Mouse (Mus musculus) midbrain, embryonic 13.5 days (tissue): ENCODE data around the gene Kctd7. TPM values are rescaled to one million over a fixed set of nuclear protein-coding genes. Genes with fewer than 3 reads are reported as not detected.

Source experiments
- ATAC-seq: fragments of 200-750 bp; cut with Nextera tagmentation; 2 replicates; pipeline ENCODE4 v1.8.0; 2017; ENCODE audit warnings: mild to moderate bottlenecking, moderate TSS enrichment, moderate library complexity
- H3K27ac ChIP-seq: fragments of 300-500 bp; sonication (generic); 2 replicates; pipeline ENCODE4 v1.5.1; 2015; ENCODE audit warnings: inconsistent platforms, mild to moderate bottlenecking, moderate library complexity
- H3K27me3 ChIP-seq: fragments of 300-500 bp; sonication (generic); 2 replicates; pipeline ENCODE4 v1.6.1; 2015; ENCODE audit warnings: mild to moderate bottlenecking, inconsistent platforms
- H3K36me3 ChIP-seq: fragments of 300-500 bp; sonication (generic); 2 replicates; pipeline ENCODE4 v1.6.1; 2015; ENCODE audit warnings: mild to moderate bottlenecking, inconsistent platforms
- H3K4me1 ChIP-seq: fragments of 300-500 bp; sonication (generic); replicated peaks from 2 replicates; pipeline ENCODE4 v1.6.1; 2015; ENCODE audit warnings: inconsistent platforms
- H3K4me2 ChIP-seq: fragments of 300-500 bp; sonication (generic); replicated peaks from 2 replicates; pipeline ENCODE4 v1.6.1; 2015; ENCODE audit warnings: moderate library complexity, mild to moderate bottlenecking, inconsistent platforms
- H3K4me3 ChIP-seq: fragments of 300-500 bp; sonication (generic); replicated peaks from 2 replicates; pipeline ENCODE4 v1.5.1; 2015; ENCODE audit warnings: mild to moderate bottlenecking, inconsistent platforms
- H3K9ac ChIP-seq: fragments of 300-500 bp; sonication (generic); replicated peaks from 2 replicates; pipeline ENCODE4 v1.6.1; 2015; ENCODE audit warnings: mild to moderate bottlenecking, inconsistent platforms
- H3K9me3 ChIP-seq: fragments of 300-500 bp; sonication (generic); 2 replicates; pipeline ENCODE4 v1.6.1; 2016; ENCODE audit warnings: mild to moderate bottlenecking, inconsistent platforms
- WGBS: fragments of 180-500 bp; shearing (Covaris S2); methylation state at CpG from one replicate; pipeline ENCODE4 v1.1.7; 2015; 5-methylcytosine and 5-hydroxymethylcytosine counted together
- polyA plus RNA-seq: library from polyadenylated mRNA; unstranded; fragments of >200 nt; fragmentation: Nextera tagmentation; extraction: Ambion mirVana; gene quantifications from 2 replicates; pipeline ENCODE4 v1.2.1, GENCODE M21; 2015

The Kctd7 gene
- polyA plus RNA-seq, 1 experiment from 2014 or later = 11.0 TPM

- Histone ChIP-seq H3K27ac (no peak overlapping the region), H3K4me1 (peaks cover 10% of the 10 kb centered on the region; the same call in 1 of the 2 replicates), H3K4me3 (no peak overlapping the region), H3K9me3 (no peaks in the 10 kb centered on the region), H3K27me3 (no peaks in the 10 kb centered on the region), H3K9ac (no peak overlapping the region), H3K36me3 (peaks cover 9% of the 10 kb centered on the region; the same call in 1 of the 2 replicates), H3K4me2 (no peak overlapping the region)
- no peak for ATAC-seq
- WGBS = 90% methylated on average over 12 of the region's 12 CpGs
Measured at GRCm38 (mm10) chr5:130120070-130120736, 24.5 kb upstream of the Kctd7 start.

GRCm38 (mm10) chr5:130120904-130121303 lies 23.8 kb upstream of the Kctd7 start:
- no peak overlapping the region for H3K9ac ChIP-seq
- H3K27ac ChIP-seq = 0 out of 2 replicates have a peak overlapping the region, but pooled peaks have one; percentile 32
- peaks cover 4% of the 10 kb centered on the region; the same call in 1 of the 2 replicates for H3K36me3 ChIP-seq
- H3K4me3 ChIP-seq = no peak overlapping the region
- peaks cover 10% of the 10 kb centered on the region; the same call in 1 of the 2 replicates for H3K4me1 ChIP-seq
- no peak overlapping the region for H3K4me2 ChIP-seq
- no peaks in the 10 kb centered on the region for H3K9me3 ChIP-seq
- no peaks in the 10 kb centered on the region for H3K27me3 ChIP-seq
- 0 out of 2 replicates have a peak, but pooled peaks have one; percentile 48 for ATAC-seq
- 56% methylated on average over 6 of the region's 6 CpGs for WGBS

GRCm38 (mm10) chr5:130122355-130122754 lies 22.3 kb upstream of the Kctd7 start:
- H3K9me3 ChIP-seq = no peaks in the 10 kb centered on the region
- 94% methylated on average over 2 of the region's 2 CpGs for WGBS

GRCm38 (mm10) chr5:130124271-130124670 lies 20.4 kb upstream of the Kctd7 start:
- ATAC-seq = no peak
- H3K36me3 ChIP-seq = peaks cover 4% of the 10 kb centered on the region; the same call in 1 of the 2 replicates
- H3K27me3 ChIP-seq = no peaks in the 10 kb centered on the region
- H3K4me2 ChIP-seq = no peak overlapping the region
- WGBS = 77% methylated on average over 5 of the region's 5 CpGs
- H3K4me3 ChIP-seq = no peak overlapping the region
- no peak overlapping the region for H3K9ac ChIP-seq
- H3K9me3 ChIP-seq = no peaks in the 10 kb centered on the region
- H3K4me1 ChIP-seq = peaks cover 10% of the 10 kb centered on the region; the same call in 1 of the 2 replicates
- H3K27ac ChIP-seq = peak overlapping the region; percentile 51; the same call in 1 of the 2 replicates

More at GRCm38 (mm10) chr5:130122355-130122754, 22.3 kb upstream of the Kctd7 start:
- Histone ChIP-seq H3K4me3 (no peak overlapping the region), H3K36me3 (peaks cover 4% of the 10 kb centered on the region; the same call in 1 of the 2 replicates), H3K4me2 (no peak overlapping the region), H3K9ac (no peak overlapping the region), H3K27ac (no peak overlapping the region), H3K27me3 (no peaks in the 10 kb centered on the region), H3K4me1 (peaks cover 10% of the 10 kb centered on the region; the same call in 1 of the 2 replicates)
- ATAC-seq = no peak

- WGBS = 71% methylated on average over 11 of the region's 11 CpGs
- H3K9ac ChIP-seq = no peak overlapping the region
- ATAC-seq = no peak
- no peak overlapping the region for H3K4me3 ChIP-seq
- peaks cover 6% of the 10 kb centered on the region; the same call in 1 of the 2 replicates for H3K36me3 ChIP-seq
- H3K27ac ChIP-seq = no peak overlapping the region
- no peaks in the 10 kb centered on the region for H3K27me3 ChIP-seq
- H3K9me3 ChIP-seq = no peaks in the 10 kb centered on the region
- H3K4me2 ChIP-seq = no peak overlapping the region
- peaks cover 6% of the 10 kb centered on the region; the same call in 1 of the 2 replicates for H3K4me1 ChIP-seq
Measured at GRCm38 (mm10) chr5:130128686-130129523, 15.8 kb upstream of the Kctd7 start.

- Histone ChIP-seq H3K4me1 (peaks cover 4% of the 10 kb centered on the region; the same call in 1 of the 2 replicates), H3K27ac (no peak overlapping the region), H3K4me3 (no peak overlapping the region), H3K27me3 (no peaks in the 10 kb centered on the region), H3K9me3 (no peaks in the 10 kb centered on the region), H3K36me3 (peaks cover 6% of the 10 kb centered on the region; the same call in 1 of the 2 replicates), H3K4me2 (no peak overlapping the region), H3K9ac (no peak overlapping the region)
- no peak for ATAC-seq
- WGBS = 96% methylated on average over 5 of the region's 5 CpGs
Measured at GRCm38 (mm10) chr5:130129524-130129793, 15.2 kb upstream of the Kctd7 start.

- Histone ChIP-seq H3K27me3 (no peaks in the 10 kb centered on the region), H3K9ac (no peak overlapping the region), H3K4me3 (no peak overlapping the region), H3K4me1 (no peaks in the 10 kb centered on the region), H3K9me3 (no peaks in the 10 kb centered on the region), H3K36me3 (peaks cover 11% of the 10 kb centered on the region; the same call in 1 of the 2 replicates), H3K27ac (no peak overlapping the region), H3K4me2 (no peak overlapping the region)
- 94% methylated on average over 13 of the region's 13 CpGs for WGBS
- ATAC-seq = no peak
Measured at GRCm38 (mm10) chr5:130136597-130136996, 8.1 kb upstream of the Kctd7 start.

- no peak for ATAC-seq
- Histone ChIP-seq H3K4me2 (no peak overlapping the region), H3K4me3 (no peak overlapping the region), H3K4me1 (peaks cover 9% of the 10 kb centered on the region; the same call in 1 of the 2 replicates), H3K27me3 (no peaks in the 10 kb centered on the region), H3K27ac (no peak overlapping the region), H3K9me3 (no peaks in the 10 kb centered on the region), H3K9ac (no peak overlapping the region), H3K36me3 (peaks cover 11% of the 10 kb centered on the region; the same call in 1 of the 2 replicates)
- WGBS = 30% methylated on average over 8 of the region's 8 CpGs
Measured at GRCm38 (mm10) chr5:130139393-130139792, 5.3 kb upstream of the Kctd7 start.

GRCm38 (mm10) chr5:130141138-130141537 lies 3.5 kb upstream of the Kctd7 start:
- no peak overlapping the region for H3K27ac ChIP-seq
- ATAC-seq = no peak
- WGBS = 78% methylated on average over 5 of the region's 5 CpGs

GRCm38 (mm10) chr5:130142041-130142440 lies 2.6 kb upstream of the Kctd7 start:
- Histone ChIP-seq H3K27ac (no peak overlapping the region), H3K9me3 (no peaks in the 10 kb centered on the region)
- WGBS = 77% methylated on average over 4 of the region's 4 CpGs

More at GRCm38 (mm10) chr5:130141138-130141537, 3.5 kb upstream of the Kctd7 start:
- Histone ChIP-seq H3K4me1 (peaks cover 20% of the 10 kb centered on the region), H3K36me3 (peaks cover 3% of the 10 kb centered on the region; the same call in 1 of the 2 replicates), H3K4me2 (no peak overlapping the region), H3K27me3 (no peaks in the 10 kb centered on the region), H3K9me3 (no peaks in the 10 kb centered on the region), H3K9ac (no peak overlapping the region), H3K4me3 (no peak overlapping the region)

GRCm38 (mm10) chr5:130143101-130143500 lies 1.6 kb upstream of the Kctd7 start:
- 95% methylated on average over 7 of the region's 7 CpGs for WGBS
- Histone ChIP-seq H3K36me3 (no peaks in the 10 kb centered on the region; the same call in 1 of the 2 replicates), H3K4me1 (peaks cover 30% of the 10 kb centered on the region), H3K4me2 (no peak overlapping the region), H3K27me3 (no peaks in the 10 kb centered on the region), H3K4me3 (no peak overlapping the region), H3K9me3 (no peaks in the 10 kb centered on the region), H3K9ac (no peak overlapping the region), H3K27ac (no peak overlapping the region)
- no peak for ATAC-seq

More at GRCm38 (mm10) chr5:130142041-130142440, 2.6 kb upstream of the Kctd7 start:
- Histone ChIP-seq H3K4me2 (no peak overlapping the region), H3K9ac (no peak overlapping the region), H3K4me3 (no peak overlapping the region), H3K4me1 (peaks cover 25% of the 10 kb centered on the region), H3K36me3 (no peaks in the 10 kb centered on the region), H3K27me3 (no peaks in the 10 kb centered on the region)
- no peak for ATAC-seq

GRCm38 (mm10) chr5:130143977-130144333 lies 706 bp upstream of the Kctd7 start:
- 3% methylated on average over 20 of the region's 20 CpGs for WGBS
- Histone ChIP-seq H3K4me1 (peaks cover 30% of the 10 kb centered on the region), H3K9ac (peak overlapping the region; percentile 57), H3K4me3 (peak overlapping the region; percentile 71), H3K4me2 (peak overlapping the region; percentile 84), H3K9me3 (no peaks in the 10 kb centered on the region), H3K27ac (peak overlapping the region; percentile 90), H3K36me3 (peaks cover 6% of the 10 kb centered on the region), H3K27me3 (no peaks in the 10 kb centered on the region)
- ATAC-seq = peak; percentile 60
